Mouse (Mus musculus) megakaryocyte, embryonic 14.5 days (primary cell): ENCODE data around the gene Gm9495.
"Not testable (repeated sequence)": the region's sequence is repeated elsewhere in the genome, so short reads cannot be mapped to it uniquely, and the experiment has no call there.

Experiments used
- FLI1 ChIP-seq: IDR thresholded peaks from 2 replicates; pipeline ENCODE4 v1.6.1; 2012; ENCODE audit warnings: low read length, inconsistent platforms, mixed read lengths
- GATA1 ChIP-seq: IDR thresholded peaks from 3 replicates; pipeline ENCODE4 v1.6.1; 2012; ENCODE audit warnings: mixed read lengths, low read length, inconsistent platforms, borderline replicate concordance

DNA sequence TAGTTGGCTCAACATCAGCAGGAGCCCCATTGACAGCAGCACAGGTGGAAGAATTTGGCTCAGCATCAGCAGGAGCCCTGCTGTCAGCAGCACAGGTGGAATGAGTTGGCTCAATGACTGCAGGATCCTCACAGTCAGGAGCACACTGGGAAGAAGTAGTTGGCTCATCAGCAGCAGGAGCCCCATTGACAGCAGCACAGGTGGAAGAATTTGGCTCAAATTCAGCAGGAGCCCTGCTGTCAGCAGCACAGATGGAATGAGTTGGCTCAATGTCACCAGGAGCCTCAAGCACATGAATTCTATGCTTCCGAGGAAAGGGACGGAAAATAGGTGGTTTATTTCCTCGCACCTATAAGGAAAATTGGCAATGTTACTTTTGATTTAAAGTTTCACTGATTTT, 21.6 kb upstream of the Gm9495 start:
- TF ChIP-seq GATA1, FLI1: not testable (repeated sequence)
